Mouse (Mus musculus) left cerebral cortex, adult 11 months (tissue): ENCODE measurements at regions not wholly inside any gene's neighbourhood (a gene's known extent, or its start where the extent isn't known, plus 50 kb on each side); places are given as distances from the start of the nearest gene placed in this dataset.

ENCODE experiments used
- DNase-seq: peaks from one replicate; pipeline ENCODE4 v3.0.0; 2022; ENCODE audit warnings: low spot score

- no peak for DNase-seq
Observed at GRCm38 (mm10) chr8:87270525-87271187, 201.8 kb downstream of the Cbln1 start.

- DNase-seq: no peak
Observed at GRCm38 (mm10) chr8:87268159-87268558, 204.2 kb downstream of the Cbln1 start.

GRCm38 (mm10) chr8:87264999-87265398 lies 207.4 kb downstream of the Cbln1 start:
- no peak for DNase-seq

GRCm38 (mm10) chr8:87260305-87260704 lies 212.1 kb downstream of the Cbln1 start:
- DNase-seq: no peak

- DNase-seq: no peak
Observed at GRCm38 (mm10) chr8:87242681-87243080, 229.7 kb downstream of the Cbln1 start.

- DNase-seq: no peak
Observed at GRCm38 (mm10) chr8:87237181-87237580, 235.2 kb downstream of the Cbln1 start.

GRCm38 (mm10) chr8:87236438-87236837 lies 236.0 kb downstream of the Cbln1 start:
- no peak for DNase-seq

- no peak for DNase-seq
Observed at GRCm38 (mm10) chr8:87235341-87236075, 236.9 kb downstream of the Cbln1 start.

- no peak for DNase-seq
Observed at GRCm38 (mm10) chr8:87234336-87234735, 238.1 kb downstream of the Cbln1 start.

GRCm38 (mm10) chr8:87233805-87234331 lies 238.5 kb downstream of the Cbln1 start:
- DNase-seq: no peak

GRCm38 (mm10) chr8:87231762-87232161 lies 240.6 kb downstream of the Cbln1 start:
- no peak for DNase-seq

- DNase-seq: no peak
Observed at GRCm38 (mm10) chr8:87230096-87230495, 242.3 kb downstream of the Cbln1 start.

- DNase-seq: no peak
Observed at GRCm38 (mm10) chr8:87229182-87229581, 243.2 kb downstream of the Cbln1 start.

GRCm38 (mm10) chr8:87228777-87229176 lies 243.6 kb downstream of the Cbln1 start:
- DNase-seq: no peak

GRCm38 (mm10) chr8:87225504-87226425 lies 246.6 kb downstream of the Cbln1 start:
- DNase-seq: no peak

- no peak for DNase-seq
Observed at GRCm38 (mm10) chr8:87220581-87220980, 251.8 kb downstream of the Cbln1 start.

- DNase-seq: no peak
Observed at GRCm38 (mm10) chr8:87218956-87219482, 253.4 kb downstream of the Cbln1 start.

- no peak for DNase-seq
Observed at GRCm38 (mm10) chr8:87214962-87215361, 257.4 kb downstream of the Cbln1 start.

GRCm38 (mm10) chr8:87210546-87210945 lies 261.9 kb downstream of the Cbln1 start:
- DNase-seq: no peak

GRCm38 (mm10) chr8:87209295-87209694 lies 263.1 kb downstream of the Cbln1 start:
- no peak for DNase-seq

- no peak for DNase-seq
Observed at GRCm38 (mm10) chr8:87208036-87208435, 264.4 kb downstream of the Cbln1 start.

GRCm38 (mm10) chr8:87202639-87203160 lies 269.7 kb downstream of the Cbln1 start:
- DNase-seq: no peak
